Mouse (Mus musculus): ENCODE data around the gene Pfn2.

Gene Pfn2

GRCm38 (mm10) chr3:57847760-57848185 is at the start of gene Pfn2:
Pfn2 (minus strand) TSS chr3:57848079.
- peak; percentile 74 for DNase-seq

- DNase-seq = no peak
Observed at GRCm38 (mm10) chr3:57882945-57883344, 35.1 kb upstream of the Pfn2 start.

DNA sequence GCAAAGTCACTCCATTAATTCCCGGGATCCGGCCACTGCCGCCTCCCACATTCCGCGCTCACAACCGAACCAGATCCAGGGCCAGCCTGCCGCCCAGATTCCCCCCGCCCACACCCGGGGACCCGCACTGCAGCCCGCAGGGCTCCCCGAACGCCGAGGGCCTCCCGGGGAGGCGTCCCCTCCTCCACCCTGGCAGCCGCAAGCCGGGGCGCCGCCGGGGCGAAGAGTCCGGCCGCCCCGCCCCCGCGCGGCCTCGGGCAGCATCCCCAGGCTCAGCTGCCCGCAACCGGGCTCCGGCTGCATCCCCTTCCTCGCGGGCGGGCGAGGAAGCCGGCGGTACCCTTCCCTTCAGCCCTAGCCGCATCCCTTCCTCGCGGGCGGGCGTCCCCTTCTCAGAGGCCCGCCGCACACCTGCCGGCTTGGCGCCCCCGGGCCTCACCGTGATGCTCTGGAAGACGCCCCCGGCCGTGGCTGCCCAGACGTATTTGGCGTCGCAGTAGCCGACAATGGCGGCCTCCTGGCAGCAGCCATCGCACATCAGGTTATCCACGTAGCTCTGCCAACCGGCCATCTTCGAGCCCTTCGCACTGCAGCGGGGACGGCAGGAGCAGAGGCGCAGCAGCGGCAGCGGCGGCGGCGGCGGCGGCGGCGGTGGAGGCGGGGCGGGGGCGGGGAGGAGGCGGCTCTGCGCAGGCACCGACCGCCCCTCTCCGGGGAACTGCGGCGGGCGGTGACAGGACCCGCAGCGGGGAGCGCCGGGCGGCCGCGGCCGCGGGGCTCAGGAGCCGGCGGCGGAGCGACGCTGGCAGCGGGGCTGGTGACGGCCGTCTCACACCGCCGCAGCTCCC is 743 bp downstream of the Pfn2 start:
- DNase-seq = peak; percentile 77

DNA sequence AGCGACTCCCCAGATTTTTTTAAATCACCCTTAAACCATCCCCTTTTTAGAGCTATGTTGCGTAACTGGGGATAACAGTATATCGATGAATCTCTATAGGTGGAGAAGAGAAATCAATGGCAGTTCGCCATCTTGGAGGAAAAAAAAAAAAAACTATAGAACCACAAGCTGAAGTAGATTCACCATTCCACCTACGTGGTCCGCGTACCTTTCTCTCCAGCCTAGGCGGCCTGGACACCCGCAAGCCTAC is 1.3 kb downstream of the Pfn2 start:
- DNase-seq = no peak

DNA sequence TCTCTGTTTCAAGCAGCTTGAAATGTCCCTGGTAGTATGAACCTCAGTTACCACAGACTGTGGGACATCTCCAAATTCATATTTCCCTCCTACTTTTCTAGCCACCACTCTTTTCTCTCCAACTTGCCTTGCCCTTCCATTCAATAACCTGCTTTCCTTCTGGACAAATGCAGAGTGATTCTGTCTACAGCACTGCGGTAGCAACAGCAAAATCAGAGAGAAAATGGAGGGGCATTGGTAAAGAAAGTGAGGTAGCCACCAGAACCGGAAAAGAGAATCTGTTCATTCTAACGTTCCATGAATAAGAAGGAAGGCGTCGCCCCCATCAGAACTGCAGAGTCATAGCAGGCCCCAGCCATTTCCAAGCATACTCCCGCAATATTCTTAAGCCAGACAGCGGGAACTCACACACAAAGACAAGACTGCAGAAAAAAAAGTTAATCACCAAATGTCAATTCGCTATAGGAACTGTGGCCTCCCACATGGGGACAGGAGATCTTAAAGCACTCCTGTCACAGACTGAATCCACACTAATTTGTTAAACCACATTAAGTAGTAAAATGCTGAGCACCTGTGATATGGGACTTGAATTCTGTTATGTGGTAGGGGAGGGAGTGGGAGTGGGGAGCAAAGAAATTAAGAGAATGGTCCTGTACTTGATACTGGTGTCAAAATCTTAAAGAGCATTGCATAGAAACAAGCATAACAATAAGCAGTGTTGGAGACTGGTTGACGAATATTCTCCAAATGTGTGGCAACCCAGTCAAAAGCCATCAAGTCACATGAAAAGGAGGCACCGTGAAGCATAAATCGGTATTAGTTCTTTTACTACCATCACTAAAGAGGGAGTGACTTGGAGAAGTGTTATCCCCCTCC is 1.9 kb downstream of the Pfn2 start:
- peak; percentile 41 for DNase-seq

DNA sequence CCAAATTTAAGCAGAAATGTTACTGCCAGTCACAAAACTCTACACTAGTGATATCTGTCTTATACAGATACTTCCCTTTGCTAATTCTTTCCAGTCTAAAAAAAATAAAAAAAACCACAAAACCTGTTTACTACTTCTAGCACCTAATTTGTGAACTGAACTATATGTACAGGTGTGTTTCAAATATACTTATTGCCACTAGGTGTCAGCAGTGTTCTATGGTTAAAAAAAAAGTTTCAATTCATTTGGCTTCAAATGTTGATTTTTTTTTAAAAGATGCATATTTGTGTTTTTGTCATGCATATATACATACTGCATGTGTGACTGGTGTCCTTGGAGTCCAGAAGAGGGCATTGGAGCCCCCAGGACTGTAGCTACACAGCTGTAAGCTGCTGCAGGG is 4.1 kb downstream of the Pfn2 start:
- peak; percentile 56 for DNase-seq

- no peak for DNase-seq
Observed at GRCm38 (mm10) chr3:57836911-57837310, 11.0 kb downstream of the Pfn2 start.

DNA sequence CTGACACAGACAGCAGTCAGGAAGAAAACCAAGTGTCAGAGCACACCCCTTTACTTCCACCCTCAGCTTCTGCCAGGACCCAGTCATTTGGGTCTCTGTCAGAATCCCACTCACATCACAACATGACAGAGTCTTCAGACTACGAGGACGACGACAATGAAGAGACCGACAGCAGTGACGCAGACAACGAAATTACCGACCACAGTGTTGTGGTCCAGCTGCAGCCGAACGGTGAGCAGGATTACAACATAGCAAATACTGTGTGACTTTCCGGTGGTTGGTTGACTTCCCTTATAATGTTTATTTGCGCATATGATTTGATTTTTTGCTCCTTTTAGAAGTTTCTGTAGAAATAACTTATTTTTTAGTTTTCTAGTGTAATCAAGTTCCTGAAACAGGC is 14.3 kb downstream of the Pfn2 start:
- DNase-seq = no peak

- DNase-seq = no peak
Observed at GRCm38 (mm10) chr3:57825866-57826265, 22.0 kb downstream of the Pfn2 start.

GRCm38 (mm10) chr3:57815447-57815846 is 32.4 kb downstream of the Pfn2 start:
- DNase-seq = no peak

- DNase-seq = peak; percentile 33
Observed at GRCm38 (mm10) chr3:57795071-57795470, 52.8 kb downstream of the Pfn2 start.

Data from cerebellum, adult 9-10 months (tissue).